Mouse (Mus musculus) CH12.LX (cell line): ENCODE data around the gene Crybg2.

ENCODE experiments used
- CTCF ChIP-seq, 2 experiments: IDR thresholded peaks in 1 of 2; conservative IDR thresholded peaks in 1 of 2; 2 replicates each; pipeline ENCODE4 v1.5.1; 2011 to 2012; ENCODE audit warnings: low read depth in 2 of 2, low read length in 2 of 2, improper control_type of control experiment in 1 of 2, inconsistent platforms in 1 of 2, mild to moderate bottlenecking in 1 of 2, moderate library complexity in 1 of 2
- EP300 ChIP-seq: IDR thresholded peaks from 2 replicates; pipeline ENCODE4 v1.6.1; 2011; ENCODE audit warnings: low read length, improper control_type of control experiment
- NRF1 ChIP-seq: IDR thresholded peaks from 2 replicates; pipeline ENCODE4 v1.6.1; 2014; ENCODE audit warnings: low read depth, mild to moderate bottlenecking, inconsistent platforms, low read length, improper control_type of control experiment, moderate library complexity
- POLR2A ChIP-seq: IDR thresholded peaks from 2 replicates; pipeline ENCODE4 v1.6.1; 2011; ENCODE audit warnings: low read depth, mild to moderate bottlenecking, improper control_type of control experiment, low read length

DNA sequence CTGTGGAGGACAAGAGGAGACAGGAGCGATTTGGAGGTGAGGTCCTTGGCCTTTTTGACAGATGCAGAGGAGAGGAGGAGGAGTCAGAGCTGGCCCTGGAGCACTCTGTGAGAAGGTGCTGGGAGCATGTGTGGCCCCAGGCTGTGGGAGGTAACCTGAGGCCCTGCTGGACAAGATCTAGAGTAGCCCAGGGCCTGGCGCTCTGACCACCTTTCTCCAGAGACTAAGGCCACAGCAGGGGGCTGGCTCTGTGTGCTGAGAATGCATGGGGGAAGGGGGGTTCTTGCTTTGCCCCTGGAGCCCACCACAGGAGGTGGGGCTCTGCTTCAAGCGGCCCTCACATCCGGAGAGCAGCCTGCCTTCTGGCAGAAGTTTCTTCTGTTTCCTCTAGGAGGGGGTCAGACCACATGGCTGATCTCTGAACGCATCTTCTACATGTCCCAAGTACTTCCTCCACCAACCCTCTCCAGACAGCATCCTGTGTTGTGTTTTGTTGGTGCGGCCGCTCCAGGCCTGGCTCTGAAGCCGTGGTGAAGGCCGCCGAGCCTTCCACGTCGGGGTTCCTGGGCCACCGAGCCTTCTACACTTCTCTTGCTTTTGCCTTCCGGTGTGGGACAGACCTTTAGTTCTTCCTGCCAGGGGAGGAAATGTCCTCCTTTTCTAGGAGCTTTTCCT, 57.6 kb downstream of the Crybg2 start:
- TF ChIP-seq CTCF (conservative IDR thresholded peaks at IDR 0.05 in 1 of 2, IDR thresholded peaks at IDR 0.05 in 1 of 2; ENCODE audit: low read depth in 2 of 2, low read length in 2 of 2) (no peak), NRF1 (no peak), EP300 (no peak), POLR2A (no peak)
